Mouse (Mus musculus) CD4-positive, CD25-positive, alpha-beta regulatory T cell, adult 4 months (primary cell): ENCODE data around the gene Frmd7. TPM values are rescaled to one million over a fixed set of nuclear protein-coding genes. Genes with fewer than 3 reads are reported as not detected.

Experiments used
- ATAC-seq: one replicate; pipeline ENCODE4 v1.8.0; 2017
- polyA plus RNA-seq, 2 experiments: library from polyadenylated mRNA; unstranded; fragments of 100-300 nt; shearing (Covaris generic); gene quantifications; one replicate each; pipeline ENCODE4 v1.2.1; 2017

Gene Frmd7
- polyA plus RNA-seq: under 1 TPM; 0.15 to 0.29 TPM

DNA sequence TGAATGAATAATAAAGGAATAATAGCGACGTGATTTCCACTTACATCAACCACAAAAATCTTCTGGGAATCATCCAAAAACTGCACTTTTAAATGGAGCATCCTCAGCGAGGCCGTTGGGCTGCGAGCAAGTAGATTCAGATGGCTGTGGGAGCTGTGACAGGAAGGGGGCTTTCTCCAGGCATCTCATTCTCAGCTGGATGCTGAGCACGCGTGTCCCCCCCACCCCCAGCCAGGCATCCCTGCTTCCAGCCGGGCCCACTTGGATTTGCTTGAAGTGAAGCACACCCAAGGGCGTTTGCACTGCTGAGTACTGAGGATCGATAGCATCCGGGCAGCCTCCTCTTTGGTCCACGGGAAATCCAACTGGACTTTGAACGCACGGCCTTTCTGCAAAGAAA is at the start of gene Frmd7:
Gene Frmd7 (minus strand): TSS at position 101 of the 400 bp plus-strand sequence.
- ATAC-seq: no peak

DNA sequence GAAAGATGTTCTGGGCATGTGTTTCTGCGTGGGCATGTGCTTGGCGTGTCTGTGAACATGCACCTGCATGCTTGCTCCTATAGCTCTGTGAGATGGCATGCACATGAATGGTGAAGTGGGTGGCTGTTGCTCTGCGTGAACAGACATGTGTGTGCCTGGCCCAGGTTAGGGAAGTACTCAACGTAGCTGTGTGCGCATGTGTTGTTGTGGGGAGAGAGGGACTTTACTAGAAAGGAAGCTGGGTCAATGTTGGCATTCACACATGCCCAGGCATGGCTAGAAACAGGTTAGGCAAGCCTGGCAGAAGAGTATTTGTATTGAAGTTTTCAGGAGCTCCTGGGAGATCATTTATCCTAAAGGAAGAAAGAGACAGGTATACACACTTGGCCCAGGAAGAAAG is 48.8 kb upstream of the Frmd7 start:
- ATAC-seq: no peak

DNA sequence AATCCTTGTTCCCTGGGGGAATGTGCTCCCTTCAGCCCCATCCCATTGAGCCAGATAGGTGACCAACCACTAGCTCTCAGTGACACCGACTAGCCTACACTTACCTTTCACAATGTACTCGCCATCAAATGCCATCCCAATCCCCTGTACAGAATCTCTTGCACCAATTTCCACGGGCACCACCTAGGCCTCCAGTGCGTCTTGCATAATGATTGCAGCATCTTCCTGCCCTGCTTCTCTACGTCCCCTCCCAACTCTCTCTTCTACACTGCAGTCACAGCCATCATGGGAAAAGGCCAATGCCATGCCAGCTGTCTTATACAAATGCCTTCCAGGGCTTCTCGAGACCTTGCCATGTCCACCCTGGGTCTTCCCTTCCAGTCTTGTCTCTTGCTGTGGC is 47.4 kb upstream of the Frmd7 start:
- no peak for ATAC-seq

DNA sequence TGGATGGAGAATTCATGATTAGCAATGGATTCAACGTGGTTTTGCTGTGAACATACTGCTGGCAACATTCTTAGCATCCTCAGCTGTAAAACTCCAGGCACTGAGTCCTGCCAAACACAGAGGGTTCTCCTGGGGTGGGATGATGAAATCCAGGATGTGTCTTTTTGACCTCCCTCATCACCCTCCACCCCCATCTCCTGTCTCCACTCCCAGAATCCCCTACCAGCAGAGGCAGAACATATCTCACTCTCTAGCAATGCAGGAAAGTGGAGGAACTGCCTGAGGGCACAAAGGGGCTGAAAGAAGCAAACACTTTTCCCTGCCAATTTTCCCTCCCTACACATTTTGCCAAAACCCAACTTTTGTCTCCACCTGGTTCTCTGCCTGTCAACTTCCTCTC is 46.1 kb upstream of the Frmd7 start:
- no peak for ATAC-seq

DNA sequence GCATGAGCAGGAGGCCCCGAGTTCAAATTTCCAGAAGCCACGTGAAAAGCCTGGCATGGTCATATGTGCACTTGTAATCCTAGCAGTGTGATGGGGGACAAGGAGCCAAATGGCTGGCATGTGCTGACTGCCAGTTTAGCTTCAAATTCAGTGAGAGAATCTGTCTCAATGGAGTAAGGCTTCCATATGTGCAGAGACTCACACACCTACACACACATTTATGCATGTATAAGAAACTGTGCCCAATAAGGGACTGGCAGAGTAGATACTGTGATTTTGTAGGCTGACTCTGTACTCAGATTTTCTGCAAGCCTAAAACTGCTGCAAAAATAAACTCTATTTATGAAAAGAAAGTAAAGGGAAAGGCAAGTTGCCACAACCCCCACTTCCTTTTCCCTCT is 35.9 kb upstream of the Frmd7 start:
- no peak for ATAC-seq

DNA sequence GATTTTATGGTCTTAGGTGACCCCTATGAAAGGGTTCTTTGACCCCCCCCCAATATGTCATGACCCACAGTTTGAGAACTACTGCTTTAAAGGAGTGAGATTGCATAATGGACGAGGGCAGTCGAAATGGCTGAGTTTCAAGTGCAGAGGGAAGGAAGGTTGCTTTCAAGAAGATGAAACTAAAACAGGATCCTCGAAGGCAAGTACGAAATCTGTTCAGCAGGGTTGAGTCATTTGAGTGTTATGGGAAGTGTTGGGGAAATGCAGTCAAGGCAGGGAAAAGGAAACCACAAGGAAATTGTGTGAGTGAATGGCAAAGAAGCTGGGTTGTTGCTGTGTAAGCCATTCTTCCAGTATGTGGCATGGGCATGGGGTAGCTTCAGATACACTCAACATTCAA is 29.6 kb upstream of the Frmd7 start:
- no peak for ATAC-seq

DNA sequence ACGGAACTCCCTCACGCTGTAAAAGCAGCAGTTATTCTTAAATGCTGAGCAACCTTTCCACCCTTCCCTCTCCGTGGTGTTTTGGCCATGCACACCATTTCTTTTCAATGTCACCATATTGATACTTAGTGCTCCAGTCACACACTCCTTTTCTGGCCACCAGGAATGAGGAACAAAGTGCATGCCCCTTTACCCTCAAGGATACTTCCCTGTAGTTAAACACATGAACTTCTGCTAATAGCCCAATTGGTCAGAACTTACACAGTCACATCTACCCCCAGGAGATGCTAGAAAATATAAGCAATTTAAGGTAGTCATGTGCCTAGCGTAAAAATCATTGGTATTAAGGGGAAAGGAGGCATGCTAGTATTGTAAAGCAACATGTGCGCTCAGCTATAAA is 27.4 kb upstream of the Frmd7 start:
- ATAC-seq: no peak

DNA sequence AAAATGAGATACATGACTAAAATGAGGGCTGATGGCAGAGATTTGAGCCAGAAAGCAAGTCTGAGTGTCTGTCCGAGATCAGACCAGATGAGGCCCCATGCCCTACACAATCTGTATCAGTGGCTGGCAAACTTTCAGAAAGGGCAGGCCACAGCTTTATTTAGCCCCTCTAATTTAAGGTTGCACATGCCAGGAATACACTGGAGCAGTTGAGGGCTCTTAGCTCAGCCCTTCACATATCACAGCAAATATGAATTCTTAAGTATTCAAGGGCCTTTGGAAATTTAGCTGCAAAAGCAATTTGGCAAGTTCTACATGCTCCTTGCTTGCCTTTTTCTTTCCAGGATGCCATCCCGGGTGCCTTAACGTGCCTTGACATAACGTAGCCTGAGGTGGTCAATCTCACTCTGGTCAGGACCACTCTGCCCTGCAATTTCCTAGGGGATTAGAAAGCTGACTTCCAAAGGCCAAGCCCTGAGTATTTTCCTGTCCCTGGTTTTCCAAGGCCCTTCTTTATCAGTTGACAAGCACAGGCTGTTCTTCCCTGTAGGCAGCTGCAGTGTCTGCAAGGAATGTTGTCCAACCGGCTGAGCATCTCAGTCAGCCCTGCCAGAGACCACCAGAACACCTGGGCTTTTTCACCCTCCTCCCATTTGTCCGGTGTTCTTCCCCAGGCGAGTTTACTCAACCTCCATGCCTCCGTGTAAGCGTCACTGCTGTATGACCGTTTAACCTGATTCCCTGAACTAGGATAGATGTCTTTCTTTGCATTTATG is 25.8 kb upstream of the Frmd7 start:
- ATAC-seq: no peak

DNA sequence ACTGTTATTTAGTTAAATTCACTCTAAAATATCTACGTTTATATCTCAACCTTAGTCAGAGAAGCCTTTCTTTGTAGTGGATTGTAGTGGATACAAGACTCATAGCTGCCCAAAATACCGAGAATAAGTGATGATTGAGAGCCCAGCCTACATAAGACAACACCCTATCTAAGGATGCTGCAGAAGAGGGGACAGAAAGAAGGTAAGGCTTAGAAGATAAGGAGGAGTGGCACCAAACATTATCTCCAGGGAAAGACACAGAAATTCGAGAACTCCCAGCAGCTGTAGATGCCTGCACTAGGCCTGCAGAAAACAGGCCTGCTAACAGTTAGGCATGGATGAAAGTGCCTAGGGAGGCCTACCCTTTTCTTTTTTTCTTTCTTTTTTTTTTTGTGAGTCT is 22.6 kb upstream of the Frmd7 start:
- no peak for ATAC-seq

DNA sequence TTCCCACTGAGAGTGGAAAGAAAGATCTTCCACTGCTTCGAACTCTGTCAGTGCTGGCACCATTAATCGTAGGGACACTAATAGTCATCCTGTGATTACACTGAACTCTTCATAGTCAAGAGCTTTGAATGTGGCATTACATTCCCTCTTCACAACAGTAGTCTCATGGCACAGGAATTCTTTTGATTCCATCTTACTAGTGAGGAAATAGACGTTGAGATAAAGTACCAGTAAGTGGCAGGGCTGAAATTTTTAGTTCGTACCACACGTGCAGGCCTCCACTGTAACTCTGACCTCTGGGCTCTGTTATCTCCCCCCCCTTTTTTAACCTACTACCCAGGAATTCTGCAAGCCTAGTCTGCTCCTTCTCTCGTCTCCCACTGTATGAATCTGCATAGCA is 20.4 kb upstream of the Frmd7 start:
- ATAC-seq: no peak

DNA sequence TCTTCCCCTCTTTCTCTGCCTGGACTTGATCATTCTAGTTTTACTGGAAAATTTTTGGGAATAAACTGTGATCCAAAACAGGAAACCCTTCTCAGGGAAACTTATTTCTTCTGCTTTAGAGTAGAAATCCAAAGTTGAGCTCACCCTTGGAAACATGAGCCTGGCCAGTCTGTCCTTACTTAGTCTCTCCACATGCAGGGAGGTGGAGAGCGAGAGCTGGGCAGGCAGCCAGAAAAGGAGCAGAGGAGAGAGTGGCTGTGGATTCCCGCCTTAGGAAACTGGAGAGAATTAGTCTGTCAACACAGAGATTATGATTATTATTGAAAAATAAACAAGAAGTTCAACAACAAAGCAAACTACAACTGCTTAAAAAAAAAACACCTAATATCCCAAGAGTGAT is 6.1 kb upstream of the Frmd7 start:
- no peak for ATAC-seq

DNA sequence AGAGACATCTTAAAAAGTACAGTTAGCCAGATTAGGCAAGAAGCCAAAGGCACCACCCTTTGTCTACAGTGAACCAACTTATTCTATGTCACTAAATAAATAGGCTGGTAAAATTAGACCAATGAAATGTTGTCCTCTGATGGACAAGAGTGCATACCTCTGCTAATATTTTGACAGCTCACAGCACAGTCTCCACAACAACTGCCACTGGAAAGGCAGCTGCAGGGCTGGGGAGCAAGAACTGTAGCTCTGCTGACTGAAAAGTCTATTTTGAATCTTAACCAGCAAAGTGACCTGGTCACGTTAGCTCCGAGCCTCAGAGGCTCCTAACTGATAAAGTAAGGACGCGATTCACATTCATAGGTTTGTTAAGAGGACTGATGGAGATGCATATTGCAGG is 5.6 kb upstream of the Frmd7 start:
- ATAC-seq: no peak

DNA sequence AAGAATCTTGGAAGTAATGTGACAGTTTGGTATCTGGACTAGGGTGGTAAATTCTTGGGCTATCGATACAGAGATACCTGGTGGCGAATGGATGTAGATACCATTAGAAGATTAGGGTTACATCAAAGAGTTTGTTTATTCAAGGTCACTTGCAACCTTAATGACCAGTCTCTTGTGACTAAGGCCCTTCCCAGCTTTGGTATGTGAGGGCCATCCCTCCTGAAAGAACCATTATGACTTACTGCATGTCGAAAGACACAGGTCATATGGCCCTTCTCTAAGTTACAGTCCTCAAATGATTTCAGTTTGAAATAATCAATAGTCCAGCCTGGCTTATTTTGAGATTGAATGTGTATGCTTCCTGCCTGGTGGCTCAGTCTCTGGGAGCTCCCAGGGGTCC is 5.4 kb downstream of the Frmd7 start:
- no peak for ATAC-seq

DNA sequence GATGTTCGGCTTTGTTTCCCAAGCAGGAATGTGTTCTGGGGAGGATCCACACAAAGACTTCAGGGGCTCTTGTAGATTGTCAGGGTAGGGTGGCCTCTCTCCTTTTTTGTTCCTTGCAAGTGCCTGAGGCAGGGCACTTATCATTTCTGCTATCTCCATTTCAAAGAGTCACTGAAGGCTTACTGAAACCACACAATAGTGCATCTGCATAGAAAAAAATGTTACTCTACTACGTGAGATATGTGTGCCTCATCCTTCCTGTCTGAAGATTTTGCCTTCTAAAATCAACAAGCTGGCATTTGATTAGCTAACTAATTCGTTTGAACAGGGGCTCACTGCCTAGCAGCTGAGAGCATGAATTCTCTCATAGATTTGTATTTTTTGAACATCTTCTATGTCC is 12.2 kb downstream of the Frmd7 start:
- ATAC-seq: peak; percentile 87

DNA sequence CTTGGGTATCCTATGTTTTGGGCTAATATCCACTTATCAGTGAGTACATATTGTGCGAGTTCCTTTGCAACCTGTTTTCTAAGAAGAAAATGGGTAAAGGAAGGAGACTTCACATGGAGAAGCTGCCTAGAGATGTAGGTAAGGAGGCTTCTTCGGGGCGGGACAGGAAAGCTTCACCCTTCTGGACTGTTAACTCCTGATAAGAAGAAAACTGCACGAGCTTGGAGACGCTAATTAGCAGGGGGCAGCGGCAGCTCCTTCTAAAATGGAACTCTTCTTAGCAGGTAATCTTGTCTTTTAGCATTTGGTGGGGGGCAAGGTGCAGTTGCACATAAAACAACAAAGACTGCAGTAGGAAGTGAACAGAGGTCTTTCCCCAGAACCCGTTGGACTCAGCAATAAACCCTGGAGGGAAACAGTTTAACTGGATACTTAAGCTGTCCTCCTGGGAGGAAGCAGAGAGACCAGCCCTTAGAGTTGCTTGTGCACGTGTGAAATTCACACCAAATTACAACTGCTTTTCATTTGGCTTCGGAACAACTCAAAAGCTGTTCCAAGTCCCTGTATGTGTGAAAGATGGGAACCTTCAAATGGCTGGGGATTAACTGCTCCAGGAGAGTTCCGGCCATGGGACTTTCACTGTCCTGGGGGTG is 15.5 kb downstream of the Frmd7 start:
- ATAC-seq: no peak

DNA sequence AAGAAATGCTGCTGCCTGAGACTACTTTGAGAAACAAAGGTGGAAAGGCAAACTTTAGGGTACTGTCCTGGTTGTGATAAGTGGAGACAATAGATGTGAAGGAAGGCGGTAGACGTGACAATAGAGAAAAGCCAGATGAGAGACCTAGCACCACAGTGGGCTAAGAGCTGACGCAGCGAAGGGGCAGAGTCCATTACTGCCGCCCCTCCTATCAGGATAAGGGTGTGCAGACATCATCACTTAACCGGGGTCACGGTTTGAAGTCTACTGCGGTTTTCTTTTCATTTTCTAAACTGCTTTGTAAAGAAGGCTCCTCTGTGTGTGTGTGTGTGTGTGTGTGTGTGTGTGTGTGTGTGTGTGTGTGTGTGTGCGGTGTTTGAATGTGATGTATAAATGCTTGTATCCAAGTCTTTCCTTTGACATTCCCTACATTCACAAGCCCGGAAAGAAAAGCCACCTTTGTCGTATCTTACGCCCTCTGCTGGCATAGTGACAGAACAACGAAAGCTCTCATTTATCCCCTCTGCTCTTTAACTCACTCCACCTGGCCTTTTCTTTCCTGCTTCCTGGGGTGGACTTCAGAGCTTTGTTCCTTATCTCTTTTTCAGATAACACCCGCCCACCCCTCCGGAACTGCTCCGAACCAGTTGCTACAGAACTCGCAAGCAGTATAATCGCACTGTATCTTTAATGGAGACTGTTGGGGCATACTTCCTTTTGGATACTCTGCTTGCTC is 17.7 kb downstream of the Frmd7 start:
- no peak for ATAC-seq

DNA sequence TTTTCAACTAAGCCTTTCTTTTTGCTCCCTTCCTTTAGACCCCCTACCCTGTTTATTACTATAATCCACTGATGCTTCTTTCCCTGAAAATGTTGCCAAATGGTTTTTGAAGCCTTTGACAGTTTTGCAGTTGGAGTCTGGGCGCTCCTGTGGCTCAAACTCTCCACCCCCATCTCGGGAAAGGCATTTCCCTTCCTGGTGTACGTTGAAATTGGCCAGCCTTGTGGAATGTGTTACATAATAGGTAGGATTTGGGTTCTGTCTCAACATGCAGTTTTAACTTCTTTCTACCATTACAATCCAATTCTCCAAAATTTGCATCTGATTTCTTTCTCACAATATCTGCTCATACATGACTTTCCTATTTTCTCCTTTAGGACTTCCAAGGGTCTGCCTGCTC is 23.8 kb downstream of the Frmd7 start:
- ATAC-seq: no peak

DNA sequence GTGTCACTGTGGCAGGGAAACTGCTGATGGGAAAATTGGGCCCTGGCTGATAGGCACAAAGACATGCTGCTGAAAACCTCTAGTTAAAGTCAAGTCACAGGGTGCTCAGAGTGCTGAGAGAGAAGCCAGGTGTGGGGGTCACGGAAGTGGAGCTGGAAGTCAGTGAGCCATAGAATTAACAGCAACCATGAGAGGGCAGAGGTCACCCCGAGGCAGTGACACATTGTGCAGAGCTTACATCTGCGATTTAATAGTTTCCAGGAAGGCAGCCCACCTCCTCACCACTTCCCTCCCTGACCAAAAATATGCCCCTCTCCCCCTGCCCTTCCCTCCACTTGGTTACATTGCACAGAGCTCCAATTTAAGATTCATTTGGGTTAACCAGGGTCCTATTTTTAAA is 25.1 kb downstream of the Frmd7 start:
- no peak for ATAC-seq

DNA sequence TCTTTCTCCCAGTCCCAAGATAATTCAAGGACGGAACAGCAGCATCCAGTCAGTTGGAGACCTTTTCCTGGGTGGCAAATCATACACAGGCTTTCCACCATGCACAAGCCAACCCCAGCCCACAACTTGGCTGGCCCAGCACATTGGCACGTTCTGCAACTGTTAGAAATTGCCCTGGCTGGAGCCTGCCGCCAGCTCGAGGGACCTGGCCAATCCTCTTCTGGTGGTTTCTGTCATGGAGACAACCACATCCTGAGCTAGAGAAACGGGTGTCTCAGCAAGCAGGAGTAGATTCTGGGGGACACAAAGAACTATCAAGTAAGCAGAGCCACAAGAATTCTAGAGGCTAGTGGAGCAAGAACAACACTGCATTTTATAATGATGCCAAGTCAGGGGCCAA is 32.6 kb downstream of the Frmd7 start:
- no peak for ATAC-seq

DNA sequence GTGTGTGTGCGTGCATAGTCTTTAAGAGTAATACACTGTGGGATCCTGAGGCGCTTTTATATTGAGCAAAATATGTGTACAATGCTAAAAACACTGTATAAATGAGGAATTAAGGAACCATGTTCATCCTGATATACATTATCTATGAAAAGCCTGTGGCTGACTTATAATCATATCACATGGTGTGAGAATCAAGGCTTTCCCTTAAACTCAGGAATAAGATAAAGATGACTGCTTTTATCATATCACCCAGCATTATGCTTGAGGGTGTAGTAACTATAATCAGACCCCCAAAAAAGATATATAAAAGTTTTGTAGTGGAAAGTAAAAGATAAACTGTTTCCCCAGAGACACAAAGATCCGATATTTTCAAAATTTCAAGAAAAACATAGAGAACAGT is 39.0 kb downstream of the Frmd7 start:
- ATAC-seq: no peak

DNA sequence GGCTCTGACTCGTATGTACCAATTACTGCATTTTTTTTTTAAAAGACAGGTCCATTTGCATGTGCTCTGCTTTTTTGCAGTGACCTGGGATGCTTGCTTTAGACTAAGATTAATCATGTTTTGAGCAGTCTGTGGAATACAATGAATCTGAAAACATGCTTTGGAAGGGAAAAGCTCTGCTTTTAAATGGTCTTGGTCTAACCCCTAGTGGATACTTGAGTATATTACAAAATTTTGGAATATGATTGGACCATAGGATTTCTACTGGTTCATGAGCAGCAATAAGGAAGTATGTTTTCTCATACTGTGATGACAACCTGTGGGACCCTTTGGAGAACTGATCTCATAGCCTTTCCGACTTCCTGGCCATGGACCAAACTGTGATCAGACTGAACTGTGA is 54.5 kb downstream of the Frmd7 start:
- no peak for ATAC-seq

DNA sequence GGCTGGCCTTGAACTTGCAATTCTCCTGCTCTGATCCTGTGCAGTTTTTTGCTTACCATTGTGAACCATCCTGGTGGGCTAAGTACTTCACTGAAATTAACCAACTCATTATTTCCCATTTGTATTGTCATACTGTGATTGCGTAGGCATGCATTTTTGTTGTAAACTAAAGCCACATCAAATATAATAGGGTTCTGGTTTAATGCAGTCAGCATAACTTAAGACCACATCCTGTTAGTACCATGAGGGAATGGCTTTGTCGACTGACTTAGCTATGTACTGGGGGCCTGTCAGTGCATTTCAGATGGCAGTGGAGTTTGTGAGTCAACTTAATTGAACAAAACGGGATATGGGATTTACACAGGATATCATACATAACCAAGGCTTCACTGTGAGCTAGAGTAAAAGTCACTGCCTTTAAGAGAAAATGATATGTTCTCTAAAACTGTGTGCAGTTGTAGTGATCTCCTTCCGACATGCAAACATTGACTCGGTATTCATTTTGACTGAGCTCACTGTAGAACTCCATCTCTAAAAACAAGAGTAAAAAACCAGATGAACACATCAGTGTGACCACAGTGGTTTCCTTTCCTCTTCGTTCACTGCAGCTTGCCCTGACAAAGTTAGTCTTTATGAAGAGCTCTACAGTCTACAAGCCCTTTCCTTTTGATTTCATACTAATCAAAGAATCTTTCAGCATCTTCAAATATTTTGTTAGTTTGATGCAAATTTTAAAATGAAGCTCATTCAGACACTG is 68.1 kb downstream of the Frmd7 start:
- peak; percentile 95 for ATAC-seq

DNA sequence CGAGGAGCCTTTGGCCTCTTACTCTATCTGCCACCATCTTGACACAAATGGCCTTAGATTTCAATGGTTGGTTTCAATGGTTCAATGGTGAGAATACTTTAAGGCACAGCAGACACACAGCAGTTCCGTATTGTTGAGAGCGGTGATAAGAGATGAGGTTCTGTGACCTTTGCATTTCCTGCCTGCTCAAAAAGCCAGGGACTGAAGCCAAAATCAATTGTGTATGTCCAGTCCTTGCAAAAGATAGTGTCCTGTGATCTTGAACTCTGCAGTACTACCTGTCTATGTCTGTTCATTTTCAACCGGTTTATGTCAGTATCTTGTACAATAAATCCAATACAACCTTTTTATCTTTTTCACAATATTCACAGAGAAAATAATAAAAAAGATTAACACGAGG is 77.8 kb downstream of the Frmd7 start:
- no peak for ATAC-seq
